Mouse (Mus musculus) hindbrain, embryonic 15.5 days (tissue): ENCODE measurements around the gene Acsl6. TPM values are rescaled to one million over a fixed set of nuclear protein-coding genes. Genes with fewer than 3 reads are reported as not detected.

Source experiments
- ATAC-seq: fragments of 200-750 bp; cut with Nextera tagmentation; 2 replicates; pipeline ENCODE4 v1.8.0; 2017; ENCODE audit warnings: low read depth, moderate number of reproducible peaks, moderate TSS enrichment; ENCODE audit not compliant: low FRiP score
- H3K27ac ChIP-seq: fragments of 300-500 bp; sonication (generic); replicated peaks from 2 replicates; pipeline ENCODE4 v1.5.1; 2015; ENCODE audit warnings: mild to moderate bottlenecking, inconsistent platforms
- H3K27me3 ChIP-seq: fragments of 300-500 bp; sonication (generic); 2 replicates; pipeline ENCODE4 v1.6.1; 2015; ENCODE audit warnings: control low read depth, inconsistent platforms
- H3K36me3 ChIP-seq: fragments of 300-500 bp; sonication (generic); 2 replicates; pipeline ENCODE4 v1.6.1; 2015; ENCODE audit warnings: control low read depth, inconsistent platforms
- H3K4me1 ChIP-seq: fragments of 300-500 bp; sonication (generic); replicated peaks from 2 replicates; pipeline ENCODE4 v1.6.1; 2015; ENCODE audit warnings: control low read depth, inconsistent platforms
- H3K4me2 ChIP-seq: fragments of 300-500 bp; sonication (generic); 2 replicates; pipeline ENCODE4 v1.6.1; 2015; ENCODE audit warnings: moderate library complexity, mild to moderate bottlenecking, inconsistent platforms
- H3K4me3 ChIP-seq: fragments of 300-500 bp; sonication (generic); 2 replicates; pipeline ENCODE4 v1.5.1; 2015; ENCODE audit warnings: mild to moderate bottlenecking, inconsistent platforms
- H3K9ac ChIP-seq: fragments of 300-500 bp; sonication (generic); 2 replicates; pipeline ENCODE4 v1.6.1; 2015; ENCODE audit warnings: inconsistent platforms
- H3K9me3 ChIP-seq: fragments of 300-500 bp; sonication (generic); 2 replicates; pipeline ENCODE4 v1.6.1; 2016; ENCODE audit warnings: control low read depth, inconsistent platforms
- WGBS: fragments of 180-500 bp; shearing (Covaris S2); methylation state at CpG from one replicate; pipeline ENCODE4 v1.1.7; 2015; 5-methylcytosine and 5-hydroxymethylcytosine counted together
- polyA plus RNA-seq: library from polyadenylated mRNA; unstranded; fragments of >200 nt; fragmentation: Nextera tagmentation; extraction: Ambion mirVana; gene quantifications from 2 replicates; pipeline ENCODE4 v1.2.1, GENCODE M21; 2015

The Acsl6 gene
- 44.0 and 45.4 TPM in 2 replicates for polyA plus RNA-seq

DNA sequence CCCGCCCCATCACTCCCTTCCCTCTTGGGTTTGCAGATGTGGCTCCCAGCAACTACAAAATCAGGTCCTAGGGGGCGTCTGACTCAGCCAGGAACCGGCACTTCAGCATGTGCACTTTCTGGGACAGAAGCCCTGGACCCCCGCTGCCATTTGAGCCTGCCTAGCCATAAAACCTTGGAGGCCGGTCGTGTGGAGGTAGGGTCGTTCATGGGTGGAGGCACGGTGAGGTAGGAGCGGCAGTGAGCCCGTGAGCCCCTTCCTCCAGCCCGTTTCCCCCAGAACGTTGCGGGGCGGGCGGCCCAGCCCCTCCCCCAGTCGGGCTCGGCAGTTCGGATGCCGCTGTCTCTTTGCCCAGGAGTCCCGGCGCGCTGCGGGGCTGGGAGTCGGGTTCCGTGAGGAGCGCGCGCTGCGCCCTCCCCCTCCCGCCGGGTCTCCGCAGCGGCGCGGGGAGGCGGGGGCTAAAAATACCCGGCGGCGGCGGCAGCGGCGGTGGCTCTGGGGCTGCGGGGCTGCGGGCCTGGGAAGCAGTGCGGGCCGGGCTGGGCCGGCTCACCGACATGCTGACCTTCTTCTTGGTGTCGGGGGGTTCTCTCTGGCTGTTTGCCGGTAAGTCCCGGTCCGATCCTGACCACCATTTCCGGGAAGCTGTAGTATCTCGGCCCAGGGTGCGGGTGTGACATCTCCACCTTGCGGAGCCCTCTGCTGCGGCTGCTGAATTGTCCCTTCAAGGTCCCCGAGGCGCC lies at the start of gene Acsl6:
Acsl6 (plus strand) TSS at position 71 of the 743 bp plus-strand sequence.
- H3K27me3 ChIP-seq, result no peaks in the 10 kb centered on the region
- H3K36me3 ChIP-seq, result no peaks in the 10 kb centered on the region
- peak within 1 kb of the TSS; percentile 67 for H3K9ac ChIP-seq
- H3K9me3 ChIP-seq, result no peaks in the 10 kb centered on the region
- WGBS, result under 1% methylated on average over 49 of the region's 59 CpGs
- ATAC-seq, result peak; percentile 71
- H3K27ac ChIP-seq, result peak within 1 kb of the TSS; percentile 92
- peaks cover 49% of the 10 kb centered on the region for H3K4me1 ChIP-seq
- peak within 1 kb of the TSS; percentile 85 for H3K4me2 ChIP-seq
- H3K4me3 ChIP-seq, result peak within 1 kb of the TSS; percentile 57

DNA sequence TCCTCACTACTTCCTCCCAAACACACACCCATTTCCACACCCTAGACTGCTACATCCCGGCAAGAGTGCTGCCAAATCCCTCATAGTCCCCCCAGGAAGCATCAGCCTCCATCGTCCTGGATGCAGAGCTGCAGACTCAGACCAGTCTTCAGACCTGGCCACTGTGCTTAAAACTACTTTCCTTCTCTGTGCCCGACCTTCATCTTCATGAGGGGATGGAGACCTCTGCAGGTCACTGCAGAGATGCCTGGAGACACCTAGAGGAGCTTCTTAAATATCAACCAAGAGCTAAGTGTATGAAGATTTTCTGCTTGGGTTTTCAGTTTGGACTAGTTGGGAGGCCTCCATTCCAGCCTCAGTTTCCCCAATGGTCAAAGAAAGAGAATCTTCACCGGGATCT lies 49.5 kb upstream of the Acsl6 start:
- H3K36me3 ChIP-seq, result no peaks in the 10 kb centered on the region
- WGBS, result 64% methylated on average over 4 of the region's 4 CpGs
- no peak overlapping the region for H3K9ac ChIP-seq
- H3K27me3 ChIP-seq, result no peaks in the 10 kb centered on the region
- no peak overlapping the region for H3K27ac ChIP-seq
- H3K9me3 ChIP-seq, result no peaks in the 10 kb centered on the region
- no peak for ATAC-seq
- no peak overlapping the region for H3K4me3 ChIP-seq
- H3K4me1 ChIP-seq, result no peaks in the 10 kb centered on the region
- H3K4me2 ChIP-seq, result no peak overlapping the region

DNA sequence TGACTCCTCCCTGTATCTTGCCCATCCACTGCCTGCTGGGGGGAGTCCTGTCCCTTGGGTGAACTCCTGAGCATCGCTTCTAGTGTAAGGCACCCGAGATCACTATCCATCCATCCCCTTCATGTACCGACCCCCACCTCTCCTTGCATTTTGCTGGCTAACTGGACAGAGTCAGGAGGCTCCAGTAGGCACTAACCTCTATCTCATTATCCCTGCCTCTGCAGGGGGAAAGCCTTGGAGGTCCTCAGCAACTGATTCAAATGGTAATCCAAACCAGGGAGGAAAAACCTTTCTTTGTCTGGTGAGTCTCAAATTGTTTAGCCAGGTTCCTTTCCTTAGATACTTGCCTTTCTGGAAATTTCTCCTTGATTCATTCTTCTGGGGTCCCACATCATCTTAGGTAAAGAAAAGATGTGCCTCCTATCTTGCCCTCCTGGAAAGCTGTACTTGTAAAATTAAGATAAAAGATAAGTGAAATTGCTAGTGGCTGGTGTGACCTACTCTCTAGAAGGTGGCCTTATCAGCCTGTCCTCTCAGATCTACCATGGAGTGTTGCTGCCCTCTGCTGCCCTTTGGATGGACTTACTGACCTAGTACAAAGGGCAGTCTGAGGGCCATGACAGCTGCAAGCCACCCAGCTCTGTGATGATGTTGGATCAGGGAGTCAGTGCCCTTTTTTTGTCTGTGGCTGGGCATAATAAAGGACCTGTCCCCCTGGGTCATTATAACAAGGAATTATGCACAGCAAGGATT lies 46.8 kb upstream of the Acsl6 start:
- H3K4me2 ChIP-seq, result no peak overlapping the region
- no peaks in the 10 kb centered on the region for H3K36me3 ChIP-seq
- peak; percentile 84; the same call in 1 of the 2 replicates for ATAC-seq
- no peaks in the 10 kb centered on the region for H3K27me3 ChIP-seq
- no peaks in the 10 kb centered on the region for H3K9me3 ChIP-seq
- H3K9ac ChIP-seq, result no peak overlapping the region
- H3K27ac ChIP-seq, result no peak overlapping the region
- no peaks in the 10 kb centered on the region for H3K4me1 ChIP-seq
- 43% methylated on average over 3 of the region's 3 CpGs for WGBS
- H3K4me3 ChIP-seq, result no peak overlapping the region

DNA sequence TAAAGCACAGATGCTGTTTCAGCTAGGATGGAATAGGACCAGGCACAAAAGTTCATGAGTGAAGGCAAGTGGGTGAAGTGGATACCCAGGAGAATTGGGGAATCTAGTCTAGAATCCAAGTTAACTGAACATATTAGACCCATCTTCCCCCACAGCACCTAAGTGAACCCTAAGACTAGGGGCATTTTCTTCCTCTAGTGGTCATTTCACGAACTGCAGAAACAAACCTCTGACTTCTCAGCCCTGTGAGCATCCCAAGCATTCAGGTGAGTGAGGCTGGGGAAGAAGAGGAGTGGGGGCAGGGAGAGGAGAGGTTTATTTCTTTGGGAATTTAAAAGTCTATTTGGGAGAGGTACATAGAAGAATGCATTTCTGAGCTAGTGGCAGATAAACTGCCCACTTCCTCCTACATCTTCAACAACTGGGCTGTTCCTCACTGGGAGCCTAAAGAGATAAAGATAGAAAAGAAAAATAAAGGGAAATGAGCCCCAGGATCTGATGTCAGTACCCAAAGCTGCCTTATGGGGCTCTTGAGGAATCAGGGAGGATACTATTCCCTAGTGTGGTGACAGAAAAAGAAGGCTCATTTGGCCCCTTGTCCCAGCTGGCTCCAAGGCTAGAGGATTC lies 40.1 kb upstream of the Acsl6 start:
- 11% methylated on average over 1 of the region's 1 CpGs for WGBS
- Histone ChIP-seq H3K36me3 (no peaks in the 10 kb centered on the region), H3K4me1 (no peaks in the 10 kb centered on the region), H3K9ac (no peak overlapping the region), H3K4me2 (no peak overlapping the region), H3K27me3 (no peaks in the 10 kb centered on the region), H3K27ac (no peak overlapping the region), H3K9me3 (no peaks in the 10 kb centered on the region), H3K4me3 (no peak overlapping the region)
- no peak for ATAC-seq

DNA sequence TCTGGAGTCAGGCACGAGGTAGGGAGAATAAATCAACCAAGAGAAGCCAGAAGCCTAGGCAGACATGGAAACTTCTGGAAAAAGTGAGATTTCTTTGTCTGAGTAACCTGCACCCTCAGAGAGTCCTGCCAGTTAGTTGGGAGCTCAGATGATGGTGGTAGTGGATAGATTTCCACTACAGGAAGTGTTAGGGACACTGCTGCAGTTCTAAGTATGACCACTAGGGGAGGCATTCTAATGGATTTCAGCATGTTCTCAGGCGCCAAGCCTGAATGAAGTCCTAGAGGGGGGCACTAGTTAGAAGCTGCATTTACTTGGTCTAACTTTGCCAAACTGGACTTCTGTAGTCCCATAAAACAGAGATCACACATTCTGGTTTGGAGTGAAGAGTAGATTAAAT lies 39.1 kb upstream of the Acsl6 start:
- Histone ChIP-seq H3K27me3 (no peaks in the 10 kb centered on the region), H3K36me3 (no peaks in the 10 kb centered on the region), H3K4me2 (no peak overlapping the region), H3K27ac (no peak overlapping the region), H3K4me3 (no peak overlapping the region), H3K4me1 (no peaks in the 10 kb centered on the region), H3K9me3 (no peaks in the 10 kb centered on the region), H3K9ac (no peak overlapping the region)
- no peak for ATAC-seq
- WGBS, result 58% methylated on average over 2 of the region's 2 CpGs

DNA sequence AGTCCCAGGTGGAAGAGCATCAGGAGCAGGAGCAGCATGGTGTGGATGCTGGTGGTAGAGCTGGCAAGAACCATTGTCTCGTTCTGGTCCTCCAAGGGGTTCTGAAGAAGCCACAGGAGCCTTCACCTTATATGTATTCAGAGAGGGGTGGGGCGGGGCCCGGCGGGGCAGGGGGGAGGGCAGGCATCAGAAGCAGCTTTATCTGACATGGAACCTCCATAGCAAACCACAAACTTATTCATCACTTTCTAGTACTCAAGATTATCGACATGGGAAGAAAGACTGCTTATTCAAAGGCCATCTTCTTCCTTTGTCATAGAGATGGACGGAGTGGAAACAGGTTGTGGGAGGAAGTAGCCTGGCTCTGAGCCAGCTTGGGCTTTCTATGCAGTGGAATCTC lies 36.4 kb upstream of the Acsl6 start, which contains the start of gene Il3:
Il3 (minus strand) TSS at position 101 of the 400 bp plus-strand sequence.
- WGBS, result 72% methylated on average over 6 of the region's 6 CpGs
- H3K36me3 ChIP-seq, result no peaks in the 10 kb centered on the region
- no peaks in the 10 kb centered on the region for H3K4me1 ChIP-seq
- H3K9me3 ChIP-seq, result no peaks in the 10 kb centered on the region
- ATAC-seq, result no peak
- H3K27ac ChIP-seq, result no peak within 1 kb of the TSS
- H3K4me2 ChIP-seq, result no peak within 1 kb of the TSS
- no peak within 1 kb of the TSS for H3K9ac ChIP-seq
- no peaks in the 10 kb centered on the region for H3K27me3 ChIP-seq
- H3K4me3 ChIP-seq, result no peak within 1 kb of the TSS

DNA sequence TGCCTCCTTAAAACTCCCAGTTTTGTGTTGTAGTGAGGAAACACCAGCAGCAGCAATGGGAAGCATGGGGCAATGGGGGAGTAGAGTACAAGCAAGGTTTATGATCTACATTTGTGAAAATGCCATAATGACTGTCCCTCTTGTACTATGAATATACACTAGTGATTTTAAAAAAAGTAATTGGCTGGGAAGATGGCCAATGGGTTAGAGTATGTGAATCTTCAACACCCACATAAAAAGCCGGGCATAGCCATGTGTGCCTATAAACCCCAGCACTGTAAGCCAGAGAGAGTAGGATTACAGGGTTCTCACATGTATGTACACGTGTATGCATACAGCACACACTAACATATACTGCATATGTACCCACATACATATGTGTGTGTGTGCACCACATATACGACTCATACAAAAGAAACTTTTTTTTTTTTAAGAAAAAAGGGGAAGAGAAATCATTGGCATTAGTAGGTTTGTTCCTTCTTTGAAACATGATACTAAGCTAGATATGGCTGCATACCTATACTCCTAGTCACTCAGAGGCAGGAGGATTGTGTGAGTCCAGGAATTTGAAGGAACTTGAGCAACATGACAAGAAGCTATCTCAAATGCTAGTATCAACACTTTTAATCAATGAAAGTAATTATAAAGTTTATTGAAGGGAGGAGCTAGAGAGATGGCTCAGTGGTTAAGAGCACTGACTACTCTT lies 34.3 kb upstream of the Acsl6 start:
- WGBS, result 81% methylated on average over 3 of the region's 3 CpGs
- H3K27ac ChIP-seq, result no peak overlapping the region

DNA sequence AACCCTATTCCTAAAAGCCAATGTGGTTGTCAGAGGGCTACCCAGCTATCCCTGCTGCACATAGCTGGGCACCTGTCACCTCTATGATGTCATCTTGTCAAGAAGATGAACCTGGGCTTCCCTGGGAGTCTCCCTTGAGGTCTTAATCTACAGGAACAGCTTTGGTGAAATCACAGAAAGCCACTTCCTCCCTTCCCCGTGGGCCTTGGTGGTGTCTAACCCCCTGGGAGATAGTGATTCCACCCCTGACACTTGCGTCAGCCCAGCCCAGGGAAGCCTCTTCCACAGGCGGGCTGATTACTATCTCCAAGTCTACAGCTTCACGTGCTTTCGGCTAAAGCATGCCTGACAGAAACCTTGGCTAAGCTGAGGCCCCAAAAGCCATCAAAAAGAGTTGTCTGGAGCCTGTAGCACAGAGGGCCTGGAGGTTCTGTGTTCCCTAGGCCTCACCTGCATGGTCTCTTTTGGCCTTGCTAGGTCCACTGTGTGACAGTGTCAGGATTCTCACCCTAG lies 32.1 kb upstream of the Acsl6 start:
- no peaks in the 10 kb centered on the region for H3K4me1 ChIP-seq
- no peak overlapping the region for H3K27ac ChIP-seq
- H3K4me2 ChIP-seq, result no peak overlapping the region
- no peak for ATAC-seq
- no peaks in the 10 kb centered on the region for H3K36me3 ChIP-seq
- no peaks in the 10 kb centered on the region for H3K9me3 ChIP-seq
- WGBS, result 83% methylated on average over 5 of the region's 5 CpGs
- H3K9ac ChIP-seq, result no peak overlapping the region
- no peaks in the 10 kb centered on the region for H3K27me3 ChIP-seq
- H3K4me3 ChIP-seq, result no peak overlapping the region

More for the DNA sequence above, 34.3 kb upstream of the Acsl6 start:
- H3K27me3 ChIP-seq, result no peaks in the 10 kb centered on the region
- no peaks in the 10 kb centered on the region for H3K36me3 ChIP-seq
- no peak for ATAC-seq
- H3K4me3 ChIP-seq, result no peak overlapping the region
- no peaks in the 10 kb centered on the region for H3K9me3 ChIP-seq
- H3K9ac ChIP-seq, result no peak overlapping the region
- no peak overlapping the region for H3K4me2 ChIP-seq
- H3K4me1 ChIP-seq, result no peaks in the 10 kb centered on the region

DNA sequence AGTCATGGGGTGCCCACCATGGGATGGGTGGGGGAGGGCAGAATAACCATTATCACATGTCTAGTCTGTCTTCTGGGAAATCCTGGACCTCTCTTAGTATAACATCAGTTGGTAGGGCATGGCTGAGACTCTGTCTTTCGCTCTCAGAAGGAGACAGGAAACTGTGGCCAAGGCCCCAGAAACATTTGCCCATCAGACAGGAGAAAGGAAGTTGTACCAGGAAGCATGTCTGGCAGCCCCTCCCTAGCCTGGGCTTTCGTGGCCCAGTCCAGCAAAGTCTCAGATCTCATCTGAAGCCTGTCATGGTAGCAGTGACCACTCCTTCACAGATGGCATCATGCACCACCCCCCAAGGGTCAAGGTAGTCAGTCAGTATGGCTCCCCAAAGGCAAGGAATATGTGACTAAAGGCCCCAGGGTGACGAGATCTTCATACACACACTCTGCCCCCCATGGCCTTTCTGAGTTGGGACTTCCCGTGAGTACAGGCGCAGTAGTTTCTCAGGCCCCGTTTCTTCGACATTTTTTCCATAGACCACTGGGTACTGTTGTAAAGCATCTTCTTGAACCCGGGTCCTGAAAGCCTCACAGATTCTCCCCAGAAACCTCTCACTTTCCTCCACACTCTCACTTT lies 15.7 kb upstream of the Acsl6 start:
- no peaks in the 10 kb centered on the region for H3K4me1 ChIP-seq
- no peak overlapping the region for H3K27ac ChIP-seq
- 89% methylated on average over 8 of the region's 8 CpGs for WGBS
- no peaks in the 10 kb centered on the region for H3K27me3 ChIP-seq
- H3K4me2 ChIP-seq, result no peak overlapping the region
- no peak overlapping the region for H3K4me3 ChIP-seq
- ATAC-seq, result no peak
- no peak overlapping the region for H3K9ac ChIP-seq
- no peaks in the 10 kb centered on the region for H3K9me3 ChIP-seq
- H3K36me3 ChIP-seq, result no peaks in the 10 kb centered on the region

DNA sequence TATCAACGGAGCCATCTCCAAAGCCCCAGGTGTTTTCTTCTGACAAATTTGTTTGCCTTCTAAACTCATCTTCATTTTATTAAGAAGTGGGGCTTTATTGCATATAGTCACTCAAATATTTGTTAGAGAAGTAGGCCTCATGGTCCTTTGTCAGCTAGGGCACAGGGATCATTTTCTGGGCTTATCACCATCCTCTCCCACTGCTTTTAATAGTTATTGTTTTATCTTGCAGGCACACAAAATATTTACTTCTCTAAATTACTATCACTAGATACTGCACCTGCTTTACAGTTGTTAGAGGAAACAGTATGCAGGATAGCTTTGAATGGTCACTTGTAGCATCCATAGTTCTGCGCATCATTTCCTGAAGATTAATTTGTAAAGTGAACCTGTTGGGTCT lies 11.4 kb upstream of the Acsl6 start:
- WGBS, result 90% methylated on average over 2 of the region's 2 CpGs
- no peak for ATAC-seq
- Histone ChIP-seq H3K4me1 (no peaks in the 10 kb centered on the region), H3K27ac (no peak overlapping the region), H3K9ac (no peak overlapping the region), H3K36me3 (no peaks in the 10 kb centered on the region), H3K9me3 (no peaks in the 10 kb centered on the region), H3K27me3 (no peaks in the 10 kb centered on the region), H3K4me2 (no peak overlapping the region), H3K4me3 (no peak overlapping the region)
